Mouse (Mus musculus) CH12.LX (cell line): ENCODE results near the gene Htr2c.

Experiments used
- EP300 ChIP-seq: IDR thresholded peaks from 2 replicates; pipeline ENCODE4 v1.6.1; 2011; ENCODE audit warnings: low read length, improper control_type of control experiment
- MYC ChIP-seq: IDR thresholded peaks from 2 replicates; pipeline ENCODE4 v1.6.1; 2011; ENCODE audit warnings: low read depth, mild to moderate bottlenecking, improper control_type of control experiment, low read length
- POLR2A ChIP-seq: IDR thresholded peaks from 2 replicates; pipeline ENCODE4 v1.6.1; 2011; ENCODE audit warnings: low read depth, mild to moderate bottlenecking, improper control_type of control experiment, low read length

DNA sequence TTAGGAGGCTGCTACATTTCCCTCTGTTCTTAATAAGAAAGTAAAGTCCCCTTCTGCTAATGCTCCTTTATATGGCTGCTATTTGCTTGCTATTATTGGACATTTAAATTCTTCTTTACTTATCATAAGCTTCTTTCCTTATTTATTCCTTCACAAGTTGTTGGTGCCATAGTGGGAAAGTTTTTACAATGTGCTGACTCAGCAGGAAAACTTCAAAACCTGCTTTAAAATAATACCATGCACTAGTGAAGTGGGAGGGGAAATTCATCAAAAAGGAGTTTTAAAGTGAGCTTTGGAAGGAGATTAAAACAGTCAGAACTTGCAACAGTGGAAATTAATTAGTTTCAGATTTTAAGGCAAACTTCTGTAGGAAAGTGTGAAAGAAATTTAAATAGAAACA, 26.0 kb upstream of the Htr2c start:
- TF ChIP-seq EP300 (no peak), POLR2A (no peak), MYC (no peak)
